Mouse (Mus musculus) E14TG2a.4 (cell line): ENCODE results near the gene Uts2b.

Experiments used
- CTCF ChIP-seq: conservative IDR thresholded peaks from 2 replicates; pipeline ENCODE4 v1.5.1; 2014; ENCODE audit warnings: low read length
- NANOG ChIP-seq: IDR thresholded peaks from 2 replicates; pipeline ENCODE4 v1.6.1; 2014; ENCODE audit warnings: borderline replicate concordance, low read length, mixed read lengths

GRCm38 (mm10) chr16:27370191-27370590 lies at the start of gene Uts2b:
- TF ChIP-seq CTCF (no peak), NANOG (no peak)
